Mouse (Mus musculus) forebrain, embryonic 10.5 days (tissue): ENCODE measurements around the gene Klf15. TPM values are rescaled to one million over a fixed set of nuclear protein-coding genes. Genes with fewer than 3 reads are reported as not detected.

Experiments used
- polyA plus RNA-seq: library from polyadenylated mRNA; unstranded; fragments of >200 nt; fragmentation: Nextera tagmentation; extraction: Ambion mirVana; gene quantifications from 2 replicates; pipeline ENCODE4 v1.2.1, GENCODE M21; 2016

Gene Klf15
- polyA plus RNA-seq, 1 experiment from 2014 or later = 5.5 TPM

Other genes with a start within 250 kb of the Klf15 start
- gene Vmn1r53, start 238.1 kb upstream of the Klf15 start, polyA plus RNA-seq = not detected in 2 replicates
- not detected in 2 replicates for gene Vmn1r54, start 216.3 kb upstream of the Klf15 start, polyA plus RNA-seq
- not detected in 2 replicates for gene BC048671, start 161.4 kb upstream of the Klf15 start, polyA plus RNA-seq
- gene Chst13, start 137.4 kb upstream of the Klf15 start, polyA plus RNA-seq = not detected in 2 replicates
- not detected in 2 replicates for gene Uroc1, start 129.3 kb upstream of the Klf15 start, polyA plus RNA-seq
- 5.5 and 6.3 TPM in 2 replicates for gene Zxdc, start 93.1 kb upstream of the Klf15 start, polyA plus RNA-seq
- gene Cfap100, start 33.8 kb upstream of the Klf15 start, polyA plus RNA-seq = 0.98 and 1.2 TPM in 2 replicates
- 1.7 and 2.1 TPM in 2 replicates for gene Aldh1l1, start 23.9 kb downstream of the Klf15 start, polyA plus RNA-seq
- gene Slc41a3, start 142.1 kb downstream of the Klf15 start, polyA plus RNA-seq = 1.4 and 2.3 TPM in 2 replicates